Mouse (Mus musculus) liver, embryonic 14.5 days (tissue): ENCODE measurements around the gene Clmp. TPM values are rescaled to one million over a fixed set of nuclear protein-coding genes. Genes with fewer than 3 reads are reported as not detected.

Experiments
- ATAC-seq: fragments of 200-750 bp; cut with Nextera tagmentation; 2 replicates; pipeline ENCODE4 v1.8.0; 2017; ENCODE audit warnings: moderate number of reproducible peaks, mild to moderate bottlenecking, moderate library complexity; ENCODE audit not compliant: insufficient read depth
- DNase-seq, 3 experiments: peaks; one replicate each; pipeline ENCODE4 v3.0.0-alpha.2; 2012 to 2013; ENCODE audit warnings: low read depth in 3 of 3, low spot score in 3 of 3
- H3K27ac ChIP-seq: fragments of 300-500 bp; sonication (generic); 2 replicates; pipeline ENCODE4 v1.5.1; 2014; ENCODE audit warnings: moderate library complexity, mild to moderate bottlenecking, control low read depth, inconsistent platforms
- H3K27me3 ChIP-seq: fragments of 300-500 bp; sonication (generic); 2 replicates; pipeline ENCODE4 v1.6.1; 2014; ENCODE audit warnings: mild to moderate bottlenecking, low read length, moderate library complexity; ENCODE audit not compliant: control insufficient read depth, insufficient read depth
- H3K36me3 ChIP-seq: fragments of 300-500 bp; sonication (generic); replicated peaks from 2 replicates; pipeline ENCODE4 v1.6.1; 2014; ENCODE audit warnings: low read depth; ENCODE audit not compliant: control insufficient read depth, insufficient read depth
- H3K4me1 ChIP-seq, 2 experiments: fragments of 200-500 bp in 1 of 2; fragments of 300-500 bp in 1 of 2; sonication (generic) in 1 of 2; replicated peaks; 2 replicates each; pipeline ENCODE4 v1.6.1; 2012 to 2014; ENCODE audit warnings: antibody characterized with exemption in 1 of 2, inconsistent platforms in 1 of 2, low read length in 1 of 2; ENCODE audit not compliant: control insufficient read depth in 2 of 2, insufficient read depth in 2 of 2
- H3K4me2 ChIP-seq: fragments of 300-500 bp; sonication (generic); 2 replicates; pipeline ENCODE4 v1.6.1; 2014; ENCODE audit warnings: low read depth, mild to moderate bottlenecking, control low read depth, moderate library complexity
- H3K4me3 ChIP-seq, 2 experiments: fragments of 200-500 bp in 1 of 2; fragments of 300-500 bp in 1 of 2; sonication (generic) in 1 of 2; 2 replicates each; pipeline ENCODE4 v1.5.1; 2012 to 2014; ENCODE audit warnings: low read depth in 2 of 2, low read length in 2 of 2, mild to moderate bottlenecking in 2 of 2, control low read depth in 1 of 2, inconsistent platforms in 1 of 2, moderate library complexity in 1 of 2; ENCODE audit not compliant: insufficient read depth in 1 of 2
- H3K9ac ChIP-seq: fragments of 300-500 bp; sonication (generic); replicated peaks from 2 replicates; pipeline ENCODE4 v1.6.1; 2014; ENCODE audit warnings: mild to moderate bottlenecking, control low read depth, moderate library complexity
- H3K9me3 ChIP-seq: fragments of 300-500 bp; sonication (generic); 2 replicates; pipeline ENCODE4 v1.6.1; 2016; ENCODE audit warnings: low read length, mixed read lengths; ENCODE audit not compliant: control insufficient read depth
- CTCF ChIP-seq: IDR thresholded peaks from 2 replicates; pipeline ENCODE4 v1.5.1; 2016; ENCODE audit warnings: antibody characterized with exemption, low read depth, control low read depth
- EP300 ChIP-seq: IDR thresholded peaks from 2 replicates; pipeline ENCODE4 v1.6.1; 2016; ENCODE audit warnings: antibody characterized with exemption, low read depth
- WGBS: fragments of 180-500 bp; shearing (Covaris S2); extraction: QIAGEN DNeasy Blood & Tissue Kit; methylation state at CpG from one replicate; pipeline ENCODE4 v1.1.7; 2014; ENCODE audit not compliant: insufficient replicate concordance; 5-methylcytosine and 5-hydroxymethylcytosine counted together
- polyA plus RNA-seq, 2 experiments: library from polyadenylated mRNA; depleted of rRNA in 1 of 2; stranded (reverse) in 1 of 2; unstranded in 1 of 2; fragments of >200 nt; fragmentation: Nextera tagmentation in 1 of 2; extraction: Ambion mirVana in 1 of 2; gene quantifications; 2 replicates each; pipeline versions ENCODE4 v1.2.1 to v1.2.3; 2012 to 2014

Clmp gene
- polyA plus RNA-seq, 2 experiments: 0.55 to 0.59 TPM

DNA sequence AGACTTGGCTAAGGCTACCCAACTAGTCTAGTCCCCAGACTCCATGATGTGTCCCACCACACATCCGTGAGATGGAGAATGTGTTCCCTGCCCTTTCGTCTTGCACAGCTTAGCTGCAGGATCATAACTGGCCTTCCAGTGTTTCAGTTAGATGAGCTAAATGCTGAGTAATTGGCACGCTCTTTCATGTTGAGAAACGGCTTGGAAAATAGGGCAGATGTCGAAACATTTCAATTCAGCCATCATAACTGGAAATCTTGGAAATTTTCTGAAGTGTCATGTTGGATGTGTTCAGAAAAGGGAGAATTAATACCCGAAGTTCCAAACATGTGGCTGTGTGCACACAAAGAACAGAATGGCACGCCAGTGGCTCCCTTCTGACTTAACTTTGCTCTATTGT, 4.7 kb downstream of the Clmp start:
- Histone ChIP-seq H3K4me2 (no peak overlapping the region), H3K9ac (no peak overlapping the region), H3K27ac (no peak overlapping the region), H3K4me3 (no peak overlapping the region), H3K9me3 (no peaks in the 10 kb centered on the region), H3K27me3 (peaks cover 11% of the 10 kb centered on the region), H3K4me1 (no peaks in the 10 kb centered on the region), H3K36me3 (no peaks in the 10 kb centered on the region)
- no peak for ATAC-seq
- no peak for TF ChIP-seq CTCF
- TF ChIP-seq EP300: no peak
- no peak for DNase-seq
- 58% methylated on average over 7 of the region's 7 CpGs for WGBS

GRCm38 (mm10) chr9:40693026-40693425, 7.3 kb downstream of the Clmp start:
- no peak overlapping the region for H3K27ac ChIP-seq
- H3K4me2 ChIP-seq: no peak overlapping the region
- WGBS: 35% methylated on average over 3 of the region's 3 CpGs
- H3K9ac ChIP-seq: no peak overlapping the region
- no peaks in the 10 kb centered on the region for H3K4me1 ChIP-seq
- DNase-seq (no peak), ATAC-seq (no peak)
- H3K4me3 ChIP-seq: no peak overlapping the region
- no peaks in the 10 kb centered on the region for H3K9me3 ChIP-seq
- no peaks in the 10 kb centered on the region; the same call in 1 of the 2 replicates for H3K27me3 ChIP-seq
- TF ChIP-seq EP300 (no peak), CTCF (no peak)
- H3K36me3 ChIP-seq: no peaks in the 10 kb centered on the region

DNA sequence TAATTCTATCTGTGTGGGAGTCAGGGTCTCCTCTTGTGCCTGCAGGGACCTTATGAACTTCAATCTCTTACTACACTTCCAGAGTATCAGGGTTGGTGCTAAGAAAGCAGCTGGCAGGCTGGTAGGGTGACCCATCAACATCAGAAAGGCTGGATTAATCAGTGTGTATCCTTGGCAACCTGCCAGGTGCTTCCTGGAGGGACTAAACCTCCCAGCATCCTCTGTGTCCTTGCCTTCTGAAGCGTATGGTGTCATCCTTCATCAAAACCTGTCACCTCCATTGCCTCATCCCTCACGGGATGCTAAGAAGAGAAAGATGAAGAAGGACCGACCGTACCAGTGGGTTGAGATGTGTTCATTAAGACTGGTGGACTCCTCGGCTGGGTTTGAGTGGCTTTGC, 8.0 kb downstream of the Clmp start:
- 64% methylated on average over 5 of the region's 5 CpGs for WGBS
- no peak for DNase-seq
- Histone ChIP-seq H3K9ac (no peak overlapping the region), H3K4me1 (no peaks in the 10 kb centered on the region), H3K4me3 (no peak overlapping the region), H3K4me2 (no peak overlapping the region), H3K36me3 (no peaks in the 10 kb centered on the region), H3K9me3 (no peaks in the 10 kb centered on the region), H3K27ac (no peak overlapping the region), H3K27me3 (no peaks in the 10 kb centered on the region; the same call in 1 of the 2 replicates)
- TF ChIP-seq EP300 (no peak), CTCF (no peak)
- ATAC-seq: no peak

GRCm38 (mm10) chr9:40694284-40694683, 8.5 kb downstream of the Clmp start:
- WGBS: 75% methylated on average over 12 of the region's 12 CpGs

DNA sequence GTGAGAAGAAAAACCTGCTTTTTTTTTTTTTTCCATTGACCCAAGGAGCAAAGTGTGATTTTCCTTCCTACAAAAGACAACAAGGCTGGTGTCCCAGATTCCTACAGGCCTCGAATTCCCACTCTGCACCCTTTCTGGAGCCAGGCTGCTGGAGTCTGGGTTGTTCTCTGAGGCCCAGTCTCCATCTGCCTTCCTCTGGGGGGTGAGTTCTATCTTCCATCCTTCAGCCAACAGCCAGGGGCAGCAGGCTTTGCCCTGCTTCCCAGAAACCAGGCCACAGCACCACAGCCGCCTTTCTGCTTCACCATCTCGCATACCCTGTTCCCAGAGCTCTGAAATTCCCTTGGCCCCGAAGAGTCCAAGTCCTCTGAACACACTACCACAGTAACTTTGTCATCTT, 10.3 kb downstream of the Clmp start:
- Histone ChIP-seq H3K27ac (no peak overlapping the region), H3K27me3 (no peaks in the 10 kb centered on the region; the same call in 1 of the 2 replicates), H3K4me3 (no peak overlapping the region), H3K9me3 (no peaks in the 10 kb centered on the region), H3K36me3 (no peaks in the 10 kb centered on the region), H3K4me1 (no peaks in the 10 kb centered on the region), H3K9ac (no peak overlapping the region), H3K4me2 (no peak overlapping the region)
- ATAC-seq: no peak
- WGBS: 51% methylated on average over 4 of the region's 4 CpGs
- DNase-seq: no peak
- no peak for TF ChIP-seq CTCF
- TF ChIP-seq EP300: no peak

More at GRCm38 (mm10) chr9:40694284-40694683, 8.5 kb downstream of the Clmp start:
- Histone ChIP-seq H3K9me3 (no peaks in the 10 kb centered on the region), H3K36me3 (no peaks in the 10 kb centered on the region), H3K27ac (no peak overlapping the region), H3K4me1 (no peaks in the 10 kb centered on the region), H3K27me3 (no peaks in the 10 kb centered on the region; the same call in 1 of the 2 replicates), H3K9ac (no peak overlapping the region), H3K4me2 (no peak overlapping the region), H3K4me3 (no peak overlapping the region)
- no peak for TF ChIP-seq CTCF
- TF ChIP-seq EP300: no peak
- no peak for DNase-seq
- no peak for ATAC-seq
